Mouse (Mus musculus): ENCODE measurements at regions not wholly inside any gene's neighbourhood (a gene's known extent, or its start where the extent isn't known, plus 50 kb on each side); places are given as distances from the start of the nearest gene placed in this dataset.

DNA sequence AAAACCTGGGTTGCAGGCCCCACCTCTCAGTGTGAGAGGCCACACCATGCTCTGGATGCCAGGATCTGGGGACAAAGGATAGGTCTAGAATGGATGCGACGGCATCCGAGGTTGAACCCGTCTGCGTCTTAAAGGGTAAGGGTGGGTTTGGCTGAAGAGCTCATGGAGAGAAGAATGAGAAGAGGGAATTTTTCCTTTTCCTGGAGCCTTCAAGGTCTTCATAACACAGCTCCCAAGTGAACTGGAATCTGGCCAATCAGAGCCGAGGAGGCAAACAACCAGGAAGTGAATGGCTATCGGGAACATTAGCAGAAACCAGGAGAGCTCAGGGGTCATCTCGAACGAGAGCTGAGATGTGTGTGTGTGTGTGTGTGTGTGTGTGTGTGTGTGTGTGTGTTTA, 320.1 kb downstream of the Med13l start:
- DNase-seq (ENCODE audit: low spot score in 2 of 2): no peak

DNA sequence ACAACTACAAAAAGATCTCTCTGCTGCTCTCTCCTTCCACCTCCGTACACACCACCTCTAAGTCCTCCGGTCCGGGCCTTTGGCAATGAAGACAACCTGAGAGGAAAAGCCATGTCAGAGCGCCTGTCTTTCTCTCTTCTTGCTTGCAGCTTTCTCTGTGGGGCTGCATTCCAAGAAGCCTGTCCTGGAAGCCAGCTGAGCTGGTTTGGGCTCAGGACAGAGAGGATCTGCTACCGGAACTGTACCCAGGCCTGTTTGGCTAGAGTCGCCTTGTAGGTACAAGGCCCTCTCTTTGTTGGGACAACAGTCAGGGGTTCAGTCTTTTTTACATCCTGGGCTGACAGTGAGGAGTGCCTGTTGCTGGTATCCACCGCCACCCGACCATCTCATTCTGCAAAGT, 321.4 kb downstream of the Med13l start:
- DNase-seq (ENCODE audit: low spot score in 2 of 2): peak in 1 of 2 experiments; percentile 21

DNA sequence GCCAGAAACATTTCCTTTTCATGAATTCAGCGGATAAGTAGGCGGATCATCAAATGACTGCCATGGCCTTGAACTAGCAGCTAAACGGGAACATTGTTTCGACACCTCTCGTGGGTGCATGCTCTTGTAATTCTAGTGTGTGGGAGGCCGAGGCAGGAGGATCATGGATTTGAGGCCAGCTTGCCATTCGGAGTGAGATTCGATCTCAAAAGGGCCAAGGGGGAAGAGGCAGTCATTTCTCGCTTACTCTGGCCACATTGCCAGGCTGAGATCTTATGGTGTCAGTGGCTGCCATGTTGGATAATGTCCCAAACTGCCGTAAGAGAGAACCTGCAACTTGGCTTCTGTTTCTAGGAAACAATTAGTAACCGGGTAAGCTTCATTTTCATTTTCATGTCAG, 327.7 kb downstream of the Med13l start:
- DNase-seq (ENCODE audit: low spot score in 2 of 2): no peak

DNA sequence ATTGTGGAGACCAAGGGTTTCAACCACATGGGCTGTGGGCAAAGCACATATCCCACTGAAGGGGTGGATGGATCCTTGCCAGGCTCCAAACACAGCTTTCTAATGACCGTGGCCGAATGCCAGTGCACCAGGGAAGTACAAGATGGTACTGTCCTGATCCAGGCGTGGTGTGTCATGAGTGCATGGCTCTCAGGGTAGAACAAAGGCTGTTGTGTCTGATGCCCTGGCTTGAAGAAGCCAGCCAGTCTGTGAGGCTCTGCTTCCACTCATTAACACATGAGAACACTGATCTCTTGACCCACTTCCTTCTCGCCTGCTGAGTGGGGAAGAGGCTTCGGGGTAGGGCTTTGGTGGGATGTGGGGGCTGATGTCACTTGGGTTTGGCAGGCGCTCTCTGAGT, 330.7 kb downstream of the Med13l start:
- no peak for DNase-seq (ENCODE audit: low spot score in 2 of 2)

DNA sequence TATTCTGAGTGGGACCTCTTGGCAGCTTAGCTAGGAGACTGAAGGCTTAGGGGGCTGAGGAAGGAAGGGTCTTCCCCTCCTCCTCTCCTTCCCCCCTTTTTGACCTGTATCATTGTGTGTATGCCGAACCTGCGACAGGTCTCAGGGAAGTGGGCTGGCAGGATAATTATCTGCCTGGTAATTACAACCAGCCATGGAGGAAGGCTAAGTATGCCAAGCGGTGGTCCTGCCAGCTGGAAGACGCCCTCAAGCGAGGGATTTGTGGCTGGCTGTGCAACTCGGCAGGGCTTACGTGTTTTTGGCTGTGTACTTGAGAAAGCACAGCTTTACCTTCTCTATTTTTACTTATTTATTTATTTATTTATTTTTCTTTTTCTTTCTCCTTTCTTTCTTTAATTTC, 347.7 kb downstream of the Med13l start:
- DNase-seq (ENCODE audit: low spot score in 2 of 2): no peak

DNA sequence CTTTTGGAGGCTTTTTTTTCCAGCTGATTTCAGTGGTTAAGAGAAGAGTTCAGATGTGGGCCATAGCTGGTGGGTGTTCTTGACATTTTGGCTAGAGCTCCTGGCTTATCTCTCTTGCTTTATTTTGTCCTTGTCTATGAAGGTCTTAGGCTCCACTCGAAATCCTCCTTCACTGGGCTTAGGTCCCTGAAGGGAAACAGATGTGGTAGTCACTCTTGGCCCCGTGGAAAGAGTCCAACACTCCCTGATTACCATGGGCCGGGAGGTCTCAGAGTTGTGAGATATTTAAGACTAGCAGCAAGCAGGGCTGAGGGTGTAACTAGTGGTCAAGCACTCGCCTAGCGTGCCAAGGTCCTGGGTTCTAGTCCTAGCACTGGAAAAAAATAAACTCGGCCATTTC, 349.3 kb downstream of the Med13l start:
- no peak for DNase-seq (ENCODE audit: low spot score in 2 of 2)

DNA sequence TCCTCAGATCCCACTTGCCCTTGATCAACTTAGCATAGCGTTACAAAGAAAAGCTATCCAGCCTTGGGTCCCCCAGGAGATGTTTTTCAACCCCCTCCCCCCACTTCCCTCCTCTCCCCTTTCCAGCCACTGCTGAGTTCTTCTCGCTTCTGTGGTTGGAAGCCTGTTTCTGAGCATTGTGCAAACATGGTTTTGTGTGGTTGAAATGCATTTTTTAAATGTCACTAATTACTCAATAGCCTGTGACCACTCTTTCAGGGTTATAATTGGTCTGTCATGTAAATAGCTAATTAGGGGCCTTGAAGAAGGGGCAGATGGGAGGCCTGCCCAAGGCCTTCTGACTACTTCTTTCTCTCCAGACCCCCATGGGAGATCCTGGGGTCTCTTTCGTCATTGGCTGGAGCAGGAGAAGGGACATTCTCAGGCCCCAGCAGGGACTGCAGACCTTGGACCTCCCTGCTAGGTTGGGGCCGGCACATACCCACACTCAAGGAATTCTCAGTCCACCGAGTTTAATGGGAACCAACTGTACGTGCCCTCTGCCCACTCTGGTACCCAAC, 353.8 kb downstream of the Med13l start:
- DNase-seq (ENCODE audit: low spot score in 2 of 2): no peak

DNA sequence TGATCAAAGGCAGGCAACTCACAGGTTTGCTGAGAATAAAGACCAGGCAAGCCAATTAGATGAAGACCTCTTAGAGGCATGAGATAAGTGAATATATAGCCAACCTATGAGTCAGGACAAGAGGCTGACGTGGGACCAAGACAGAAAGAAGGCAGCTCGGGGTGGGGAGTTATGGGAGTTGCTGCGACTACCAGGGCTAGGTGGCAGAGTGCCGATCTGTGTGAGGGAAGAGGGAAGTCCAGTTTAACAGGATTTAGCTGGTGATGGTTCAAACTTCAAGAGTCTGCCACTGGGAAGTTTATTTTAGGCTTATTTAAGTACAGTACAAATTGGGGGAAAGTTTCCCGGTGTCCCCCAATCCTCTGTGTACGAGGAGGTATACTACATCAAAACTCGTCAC, 362.9 kb downstream of the Med13l start:
- DNase-seq (ENCODE audit: low spot score in 2 of 2): no peak

DNA sequence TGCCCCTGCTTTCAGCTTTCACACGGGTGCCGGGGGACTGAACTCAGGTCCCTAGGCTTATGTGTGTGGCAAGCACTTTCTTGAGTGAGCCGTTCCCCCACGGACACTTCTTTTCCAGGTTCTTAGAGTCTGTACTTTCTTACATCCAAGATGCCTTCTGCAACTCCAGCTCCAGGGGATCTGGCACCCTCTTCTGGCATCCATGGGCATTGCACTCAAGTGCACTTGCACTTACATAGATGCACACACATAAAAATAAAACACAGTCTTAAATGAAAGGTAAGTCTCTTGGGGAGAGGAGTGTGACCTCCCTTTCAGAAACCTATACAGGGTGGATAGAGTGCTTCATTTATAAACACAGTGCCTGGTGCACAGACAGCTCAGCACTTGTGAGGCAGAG, 368.6 kb downstream of the Med13l start:
- no peak for DNase-seq (ENCODE audit: low spot score in 2 of 2)

DNA sequence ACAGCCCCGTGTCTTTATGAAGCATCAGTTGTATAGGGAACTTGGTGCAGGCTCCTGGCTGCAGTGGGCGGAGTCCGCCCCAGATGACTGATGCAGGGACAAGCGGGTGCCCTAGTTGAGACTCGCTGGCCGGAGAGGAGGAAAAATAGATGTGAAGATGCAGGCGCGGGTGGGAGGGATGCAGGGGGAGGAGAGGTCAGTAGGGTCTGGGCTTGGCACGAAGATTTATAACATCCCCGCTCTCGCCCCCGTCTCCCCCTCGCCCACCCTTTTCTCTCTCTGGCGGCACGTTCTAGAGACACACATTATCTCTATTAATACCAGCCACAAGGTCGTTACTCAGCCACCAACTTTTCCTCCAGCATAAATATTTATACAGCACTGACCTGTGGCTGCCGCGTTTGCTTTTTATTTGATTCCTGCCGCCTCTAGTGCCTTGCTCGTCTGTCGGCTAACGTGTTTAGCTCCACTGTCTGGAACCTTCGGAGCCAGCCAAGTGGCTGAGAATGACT, 369.6 kb downstream of the Med13l start:
- no peak for DNase-seq (ENCODE audit: low spot score in 2 of 2)

DNA sequence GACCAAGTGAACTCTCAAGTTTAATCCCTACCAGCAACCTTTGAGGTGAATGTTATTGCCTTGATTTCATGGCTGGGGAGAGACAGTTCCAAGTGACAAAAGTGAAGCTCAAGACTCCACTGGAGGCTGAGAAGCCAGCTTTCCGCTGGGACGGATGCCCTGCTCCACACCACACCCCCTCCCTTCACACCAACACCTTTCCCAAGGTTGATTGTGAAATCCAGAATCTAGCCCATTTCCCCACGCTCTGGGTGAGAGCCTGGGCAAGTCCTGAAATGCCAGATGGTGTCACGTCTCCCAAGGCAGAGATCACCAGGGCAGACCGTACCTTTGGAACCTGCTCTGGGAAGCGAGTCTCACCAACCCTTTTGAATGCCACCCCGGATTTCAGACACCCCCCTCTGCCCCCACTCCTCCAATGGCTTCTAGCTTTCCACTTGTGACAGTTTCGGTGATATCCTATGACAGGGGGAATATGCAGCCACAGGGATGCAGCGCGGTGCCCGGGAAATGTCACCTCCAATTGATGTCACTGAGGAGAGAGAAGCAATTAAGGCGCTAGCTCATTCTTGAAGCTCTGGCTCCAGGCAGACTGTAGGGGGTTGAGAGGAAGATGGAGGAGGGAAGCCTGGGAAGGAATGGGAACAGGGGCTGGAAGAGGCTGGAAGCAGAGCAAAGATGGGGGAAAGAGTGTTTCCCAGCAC, 379.0 kb downstream of the Med13l start:
- no peak for DNase-seq (ENCODE audit: low spot score in 2 of 2)

DNA sequence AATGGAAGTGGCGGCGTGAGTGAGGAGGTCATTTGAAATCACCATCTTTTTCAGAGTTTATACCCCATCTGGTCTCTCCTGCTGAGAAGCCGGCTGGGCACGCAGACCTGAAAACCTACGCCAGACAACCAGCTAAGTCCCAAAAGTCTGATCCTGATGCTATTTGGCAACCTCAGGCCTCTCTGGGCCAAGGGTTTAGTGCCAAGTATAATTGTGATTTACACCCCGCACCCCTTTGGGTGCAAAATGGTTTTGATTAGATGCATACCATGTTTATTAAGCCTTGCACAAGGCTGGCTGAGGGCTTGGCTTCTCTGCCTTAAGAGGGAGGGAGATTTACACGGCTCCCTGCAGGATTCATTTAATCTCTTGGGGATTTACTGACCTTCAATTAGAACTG, 383.8 kb downstream of the Med13l start:
- no peak for DNase-seq (ENCODE audit: low spot score in 2 of 2)

DNA sequence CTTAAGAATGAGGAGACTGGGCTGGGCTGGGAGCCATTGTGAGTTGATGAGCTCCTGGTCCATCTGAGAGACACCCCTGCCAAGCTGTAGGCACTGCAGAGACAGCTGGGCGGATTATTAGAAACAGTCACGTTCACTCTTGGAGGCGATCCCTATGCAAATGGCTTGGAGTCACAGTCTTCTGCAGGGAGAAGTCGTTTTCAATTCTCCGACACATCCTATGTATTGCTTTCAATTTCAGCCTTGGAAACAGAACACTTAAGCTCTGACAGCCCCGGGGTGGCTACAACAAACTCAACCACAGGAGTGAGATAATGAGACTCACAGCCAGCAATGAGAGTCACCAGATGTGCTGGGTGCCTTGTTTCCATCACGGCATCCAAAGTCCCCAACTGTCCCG, 385.6 kb downstream of the Med13l start:
- DNase-seq (ENCODE audit: low spot score in 2 of 2): no peak

DNA sequence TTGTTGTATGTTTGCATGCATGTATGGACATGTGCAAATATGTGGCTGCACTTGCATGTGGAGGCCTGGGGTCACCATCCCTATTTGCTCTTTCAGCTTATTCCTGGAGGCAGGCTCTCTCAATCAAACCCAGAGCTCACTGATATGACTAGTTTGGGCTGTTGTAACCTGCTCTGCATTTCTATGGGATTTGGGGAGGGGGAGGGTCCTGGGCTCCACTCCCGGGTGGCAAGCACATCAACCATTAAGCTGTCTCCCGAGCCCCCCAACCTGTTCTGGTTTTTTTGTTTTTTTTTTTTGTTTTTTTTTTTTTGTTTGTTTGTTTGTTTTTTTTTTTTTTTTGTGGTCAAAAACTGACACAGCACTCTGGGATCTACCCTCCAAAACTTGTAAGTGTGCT, 386.5 kb downstream of the Med13l start:
- DNase-seq (ENCODE audit: low spot score in 2 of 2): no peak

DNA sequence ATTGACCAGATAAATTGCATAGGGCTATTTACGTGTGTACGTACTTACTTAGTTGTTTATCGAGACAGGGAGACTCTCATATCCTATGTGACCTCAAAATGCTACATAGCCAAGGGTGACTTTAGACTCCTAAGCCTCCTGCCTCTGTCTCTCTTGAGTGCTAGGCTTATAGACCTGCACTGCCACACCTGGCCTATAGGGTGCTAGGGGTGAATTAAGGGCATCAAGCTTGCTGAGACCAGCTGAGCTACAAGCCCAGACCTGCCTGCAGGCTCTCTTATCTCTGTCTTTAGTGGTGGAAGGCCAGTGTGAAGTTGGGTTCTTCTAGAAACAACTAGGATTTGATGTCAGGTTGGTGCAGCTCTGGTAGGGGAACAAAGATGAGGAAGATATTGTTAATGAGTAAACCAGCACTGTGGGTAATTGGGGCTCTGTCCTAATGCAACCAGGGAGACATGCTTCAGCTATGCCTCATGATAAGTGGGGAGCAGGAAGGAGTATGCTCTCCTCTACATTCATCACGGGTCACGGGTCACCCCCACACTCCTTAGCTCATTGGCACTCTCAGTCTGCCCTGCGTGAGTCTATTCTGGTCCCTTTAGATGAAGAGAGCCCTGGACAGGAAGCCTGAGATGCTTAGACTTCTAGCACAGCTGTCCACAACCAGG, 387.8 kb downstream of the Med13l start:
- DNase-seq (ENCODE audit: low spot score in 2 of 2): no peak

DNA sequence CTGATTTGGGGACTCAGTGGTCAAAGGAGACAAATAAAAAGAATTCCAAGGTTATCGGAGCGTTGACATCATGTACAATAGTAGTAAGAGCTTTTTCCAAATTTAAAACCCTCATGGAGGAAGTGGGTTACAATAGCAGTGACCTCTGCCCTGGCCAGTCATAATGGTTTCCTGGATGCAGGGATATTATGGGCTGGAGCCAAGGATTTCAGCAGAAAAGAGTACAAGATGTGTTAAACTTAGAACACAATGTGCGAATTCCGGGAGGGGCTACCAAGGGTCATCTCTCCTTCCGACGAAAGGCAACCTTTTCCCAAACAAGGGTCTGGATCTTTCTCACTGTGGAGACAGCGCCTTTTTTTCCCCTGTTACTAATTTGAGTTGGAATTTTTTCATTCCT, 390.6 kb downstream of the Med13l start:
- DNase-seq (ENCODE audit: low spot score in 2 of 2): peak in 1 of 2 experiments; percentile 47

DNA sequence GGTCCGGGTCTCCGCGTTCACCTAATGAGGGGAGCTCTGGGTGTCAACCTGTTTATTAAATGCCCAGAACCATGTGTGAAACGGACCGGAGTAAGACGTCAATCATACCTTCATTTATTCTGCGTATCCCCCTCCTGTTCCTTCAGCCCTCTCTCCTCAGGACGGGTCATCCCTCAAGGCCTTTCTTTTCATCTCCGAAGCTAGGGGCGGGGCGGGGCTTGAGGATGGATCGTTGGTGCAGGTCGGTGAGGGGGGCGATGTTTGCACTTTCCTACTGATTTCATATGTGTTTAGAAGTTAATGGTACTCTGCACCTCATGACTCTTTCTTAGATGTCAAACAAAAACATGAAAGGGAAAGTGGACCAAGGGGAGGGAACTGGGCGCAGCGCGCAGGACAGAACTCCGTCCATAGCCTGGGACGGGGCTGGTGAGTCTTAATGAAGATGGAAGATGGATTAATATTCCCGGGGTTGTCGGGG, 400.1 kb downstream of the Med13l start:
- no peak for DNase-seq (ENCODE audit: low spot score in 2 of 2)

DNA sequence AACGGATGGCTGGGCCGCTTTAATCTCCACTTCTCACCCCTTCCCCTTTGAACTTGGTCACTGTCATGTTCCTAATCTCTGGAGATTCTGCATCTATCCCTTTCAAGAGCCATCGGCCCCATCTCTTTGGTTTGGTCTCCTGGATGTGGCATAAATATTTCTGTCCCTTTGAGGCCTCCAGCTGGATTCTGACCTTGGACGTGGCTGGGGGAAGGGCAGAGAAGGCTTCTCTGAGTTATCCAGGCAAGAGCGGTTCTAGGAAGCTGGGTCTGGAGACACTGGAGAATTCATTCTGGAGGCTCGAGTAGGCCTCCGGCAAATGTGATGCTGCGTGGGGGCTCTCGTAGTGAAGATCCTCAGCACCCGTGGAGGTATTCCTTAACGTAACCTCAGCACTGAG, 400.6 kb downstream of the Med13l start:
- DNase-seq (ENCODE audit: low spot score in 2 of 2): no peak

DNA sequence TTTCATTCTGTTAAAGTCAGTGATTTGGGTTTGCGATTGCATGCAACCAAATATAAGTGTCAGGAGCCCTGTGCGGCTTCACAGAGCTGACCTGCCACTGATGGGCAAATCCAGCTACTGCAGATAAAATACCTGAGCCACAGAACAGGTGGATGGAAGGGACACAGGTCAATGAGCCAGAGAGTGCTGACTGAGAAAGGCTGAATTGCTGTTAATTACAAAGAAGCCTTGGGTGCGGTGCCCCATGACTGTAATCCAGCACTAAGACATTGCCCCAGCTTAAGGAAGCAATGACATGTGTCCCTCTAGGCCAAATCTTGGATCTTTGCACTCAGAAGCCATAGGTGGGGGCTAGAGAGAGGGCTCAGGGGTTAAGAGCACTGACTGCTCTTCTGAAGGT, 401.7 kb downstream of the Med13l start:
- DNase-seq (ENCODE audit: low spot score in 2 of 2): no peak

DNA sequence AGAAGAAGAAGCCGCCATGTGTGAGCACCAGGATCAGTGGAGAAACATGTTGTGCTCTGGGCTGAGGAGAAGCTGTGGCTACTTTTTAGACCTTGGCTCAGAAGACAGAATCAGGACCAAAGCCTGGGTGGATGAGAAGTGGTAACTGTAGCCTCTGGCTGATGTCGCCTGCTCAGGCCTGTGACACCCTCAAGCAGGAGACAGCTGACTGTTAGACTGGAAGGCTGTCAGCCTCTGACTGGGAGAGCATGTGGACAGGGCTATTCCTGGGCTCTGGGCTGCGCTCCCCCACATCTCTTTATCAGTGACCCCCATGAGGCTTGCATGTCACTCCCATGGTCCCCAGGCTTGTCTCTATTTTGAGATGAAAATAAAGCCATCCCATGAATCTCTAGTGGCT, 402.5 kb downstream of the Med13l start:
- no peak for DNase-seq (ENCODE audit: low spot score in 2 of 2)

DNA sequence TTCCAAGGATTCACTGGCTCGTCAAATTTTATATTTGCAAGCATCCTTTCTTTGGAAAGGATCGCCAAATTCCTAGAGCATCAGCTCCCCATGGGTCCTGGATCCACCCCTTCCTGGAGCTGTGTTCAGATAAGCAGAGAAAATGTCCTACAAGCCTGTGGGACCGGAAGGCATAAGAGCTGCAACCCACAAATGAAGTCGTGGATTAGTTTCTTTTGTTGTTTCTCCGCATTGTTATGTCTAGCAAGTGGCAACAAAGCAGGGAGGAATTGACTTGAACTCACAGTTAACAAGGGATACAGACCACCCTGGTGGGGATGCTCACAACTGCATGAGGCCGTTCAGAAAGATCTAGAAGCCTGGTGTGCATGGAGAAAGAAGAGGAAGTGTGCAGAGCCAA, 406.4 kb downstream of the Med13l start:
- DNase-seq (ENCODE audit: low spot score in 2 of 2): no peak

DNA sequence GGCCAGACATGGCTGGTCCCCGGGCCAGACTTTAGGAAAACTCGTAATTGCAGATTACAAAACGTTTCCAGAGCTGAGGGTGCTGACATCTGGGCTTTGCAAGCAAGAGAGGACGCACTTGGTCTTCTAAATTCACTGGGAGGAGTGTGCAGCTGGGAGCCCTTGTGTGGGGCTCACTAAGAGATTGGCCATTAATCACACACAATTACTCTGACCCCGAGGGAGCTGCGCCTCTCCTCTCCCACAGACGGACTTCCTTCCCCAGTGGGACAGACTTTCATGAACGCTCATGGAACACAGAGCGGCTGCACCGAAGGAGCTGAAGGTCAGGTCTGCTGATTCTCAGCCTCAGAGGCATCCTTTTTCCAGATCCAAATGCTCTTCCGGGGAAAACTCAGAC, 407.2 kb downstream of the Med13l start:
- no peak for DNase-seq (ENCODE audit: low spot score in 2 of 2)

DNA sequence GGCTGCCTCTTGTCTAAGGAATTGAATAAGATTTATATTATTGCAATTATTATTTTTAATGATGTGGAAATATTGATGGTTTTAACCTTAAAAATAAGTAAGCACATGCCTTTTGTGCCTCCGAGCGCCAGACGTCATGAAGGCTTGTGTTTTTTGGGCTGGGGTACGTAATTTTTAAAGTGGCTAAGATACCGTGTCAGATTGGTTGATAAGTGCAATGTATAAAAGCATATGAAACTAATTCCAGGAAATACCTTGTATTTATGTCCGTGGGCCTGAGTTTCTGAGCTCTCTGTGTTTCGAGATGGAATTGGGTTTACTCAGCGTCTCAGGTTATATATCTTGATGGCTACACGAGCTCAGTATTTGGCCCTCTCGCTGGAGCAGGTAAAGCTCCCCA, 414.7 kb downstream of the Med13l start:
- DNase-seq (ENCODE audit: low spot score in 2 of 2): no peak

All from urinary bladder, postnatal 4 days (tissue).